Mouse (Mus musculus): Measurements from ENCODE around the gene Patj.
A peak's percentile ranks its signal among the peaks of the same experiment; 100 is the strongest.

The Patj gene

GRCm38 (mm10) chr4:98395690-98396437, at the start of gene Patj:
TSS of gene Patj (plus strand) at chr4:98395785.
- peak; percentile 97 for DNase-seq (ENCODE audit: low read depth, low spot score)

- no peak for DNase-seq (ENCODE audit: low read depth, low spot score)
Measured at GRCm38 (mm10) chr4:98348580-98348979, 47.0 kb upstream of the Patj start.

- no peak for DNase-seq (ENCODE audit: low read depth, low spot score)
Measured at GRCm38 (mm10) chr4:98358034-98358809, 37.4 kb upstream of the Patj start.

- DNase-seq (ENCODE audit: low read depth, low spot score): peak; percentile 10
Measured at GRCm38 (mm10) chr4:98375401-98375800, 20.2 kb upstream of the Patj start.

- no peak for DNase-seq (ENCODE audit: low read depth, low spot score)
Measured at GRCm38 (mm10) chr4:98376943-98377342, 18.6 kb upstream of the Patj start.

- peak; percentile 79 for DNase-seq (ENCODE audit: low read depth, low spot score)
Measured at GRCm38 (mm10) chr4:98382716-98383424, 12.7 kb upstream of the Patj start, which contains the start of gene Tm2d1. TSS of gene Tm2d1 (minus strand) at chr4:98383306.

- DNase-seq (ENCODE audit: low read depth, low spot score): no peak
Measured at GRCm38 (mm10) chr4:98385036-98385435, 10.5 kb upstream of the Patj start.

- DNase-seq (ENCODE audit: low read depth, low spot score): peak; percentile 22
Measured at GRCm38 (mm10) chr4:98395346-98395689, 267 bp upstream of the Patj start.

GRCm38 (mm10) chr4:98400926-98401583, 5.5 kb downstream of the Patj start:
- DNase-seq (ENCODE audit: low read depth, low spot score): peak; percentile 44

- DNase-seq (ENCODE audit: low read depth, low spot score): no peak
Measured at GRCm38 (mm10) chr4:98401584-98401962, 6.0 kb downstream of the Patj start.

GRCm38 (mm10) chr4:98403492-98403891, 7.9 kb downstream of the Patj start:
- no peak for DNase-seq (ENCODE audit: low read depth, low spot score)

- DNase-seq (ENCODE audit: low read depth, low spot score): no peak
Measured at GRCm38 (mm10) chr4:98404412-98404811, 8.8 kb downstream of the Patj start.

GRCm38 (mm10) chr4:98408455-98408854, 12.9 kb downstream of the Patj start:
- no peak for DNase-seq (ENCODE audit: low read depth, low spot score)

GRCm38 (mm10) chr4:98415150-98415549, 19.6 kb downstream of the Patj start:
- peak; percentile 61 for DNase-seq (ENCODE audit: low read depth, low spot score)

- no peak for DNase-seq (ENCODE audit: low read depth, low spot score)
Measured at GRCm38 (mm10) chr4:98428371-98428770, 32.8 kb downstream of the Patj start.

GRCm38 (mm10) chr4:98435641-98436457, 40.3 kb downstream of the Patj start:
- no peak for DNase-seq (ENCODE audit: low read depth, low spot score)

GRCm38 (mm10) chr4:98436664-98437363, 41.2 kb downstream of the Patj start:
- peak; percentile 21 for DNase-seq (ENCODE audit: low read depth, low spot score)

GRCm38 (mm10) chr4:98439261-98440005, 43.8 kb downstream of the Patj start:
- DNase-seq (ENCODE audit: low read depth, low spot score): no peak

- DNase-seq (ENCODE audit: low read depth, low spot score): no peak
Measured at GRCm38 (mm10) chr4:98441248-98441647, 45.7 kb downstream of the Patj start.

Data from R1 (cell line).